Mouse (Mus musculus) forebrain, postnatal 0 days (tissue): ENCODE data around the gene Nuak1. TPM values are rescaled to one million over a fixed set of nuclear protein-coding genes. Genes with fewer than 3 reads are reported as not detected.
A peak's percentile ranks its signal among the peaks of the same experiment; 100 is the strongest.

Experiments used
- ATAC-seq: fragments of 200-750 bp; cut with Nextera tagmentation; 2 replicates; pipeline ENCODE4 v1.8.0; 2017; ENCODE audit warnings: mild to moderate bottlenecking, moderate library complexity
- DNase-seq: peaks from one replicate; pipeline ENCODE4 v3.0.0-alpha.2; 2015
- H3K27ac ChIP-seq: fragments of 300-500 bp; sonication (generic); 2 replicates; pipeline ENCODE4 v1.5.1; 2014; ENCODE audit warnings: low read depth, mild to moderate bottlenecking, antibody characterized with exemption, low read length, moderate library complexity, mixed read lengths
- H3K27me3 ChIP-seq: fragments of 300-500 bp; sonication (generic); 2 replicates; pipeline ENCODE4 v1.6.1; 2014; ENCODE audit warnings: mild to moderate bottlenecking, low read length, mixed read lengths; ENCODE audit not compliant: insufficient read depth
- H3K36me3 ChIP-seq: fragments of 300-500 bp; sonication (generic); 2 replicates; pipeline ENCODE4 v1.6.1; 2014; ENCODE audit warnings: mild to moderate bottlenecking, moderate library complexity; ENCODE audit not compliant: insufficient read depth
- H3K4me1 ChIP-seq: fragments of 300-500 bp; sonication (generic); 2 replicates; pipeline ENCODE4 v1.6.1; 2014; ENCODE audit warnings: antibody characterized with exemption; ENCODE audit not compliant: insufficient read depth
- H3K4me2 ChIP-seq: fragments of 300-500 bp; sonication (generic); 2 replicates; pipeline ENCODE4 v1.6.1; 2014; ENCODE audit warnings: low read depth, mild to moderate bottlenecking, moderate library complexity
- H3K4me3 ChIP-seq: fragments of 300-500 bp; sonication (generic); 2 replicates; pipeline ENCODE4 v1.5.1; 2014; ENCODE audit warnings: low read depth, low read length, mixed read lengths
- H3K9ac ChIP-seq: fragments of 300-500 bp; sonication (generic); 2 replicates; pipeline ENCODE4 v1.6.1; 2014; ENCODE audit warnings: mild to moderate bottlenecking
- H3K9me3 ChIP-seq: fragments of 300-500 bp; sonication (generic); 2 replicates; pipeline ENCODE4 v1.6.1; 2016; ENCODE audit warnings: low read length
- CTCF ChIP-seq: sonication (generic); IDR thresholded peaks from 2 replicates; pipeline ENCODE4 v1.5.1; 2016; ENCODE audit warnings: antibody characterized with exemption, control low read depth, low read depth
- whole genome bisulfite sequencing: fragments of 180-500 bp; shearing (Covaris S2); extraction: QIAGEN DNeasy Blood & Tissue Kit; methylation state at CpG from one replicate; pipeline ENCODE4 v1.1.7; 2014; 5-methylcytosine and 5-hydroxymethylcytosine counted together
- polyA plus RNA-seq: library from polyadenylated mRNA; unstranded; fragments of >200 nt; fragmentation: Nextera tagmentation; extraction: Ambion mirVana; gene quantifications from 2 replicates; pipeline ENCODE4 v1.2.1, GENCODE M21; 2015
- total RNA-seq: library from RNA; depleted of rRNA; stranded (reverse); fragments of >200 nt; gene quantifications from 2 replicates; pipeline ENCODE4 v1.2.3, GENCODE M21; 2014

The Nuak1 gene
- total and polyA plus RNA-seq, 2 experiments from 2014 or later, result 3.7 to 28.7 TPM

GRCm38 (mm10) chr10:84373476-84373875, 66.9 kb downstream of the Nuak1 start:
- Histone ChIP-seq H3K4me3 (no peak overlapping the region), H3K4me2 (no peak overlapping the region), H3K9me3 (no peaks in the 10 kb centered on the region), H3K9ac (no peak overlapping the region), H3K36me3 (peaks cover 33% of the 10 kb centered on the region), H3K4me1 (peaks cover 10% of the 10 kb centered on the region), H3K27ac (no peak overlapping the region), H3K27me3 (no peaks in the 10 kb centered on the region)
- DNase-seq (no peak), ATAC-seq (no peak)
- 81% methylated on average over 2 of the region's 2 CpGs for WGBS
- TF ChIP-seq CTCF, result no peak

- H3K4me2 ChIP-seq, result peak overlapping the region; percentile 27
- DNase-seq, result peak; percentile 61
- H3K4me1 ChIP-seq, result peaks cover 10% of the 10 kb centered on the region
- no peaks in the 10 kb centered on the region for H3K27me3 ChIP-seq
- 30% methylated on average over 18 of the region's 18 CpGs for WGBS
- ATAC-seq, result peak; percentile 91
- H3K4me3 ChIP-seq, result no peak overlapping the region
- H3K27ac ChIP-seq, result peak overlapping the region; percentile 52
- H3K9ac ChIP-seq, result 0 out of 2 replicates have a peak overlapping the region, but pooled peaks have one; percentile 19
- TF ChIP-seq CTCF, result no peak
- peaks cover 26% of the 10 kb centered on the region for H3K36me3 ChIP-seq
- H3K9me3 ChIP-seq, result no peaks in the 10 kb centered on the region
These were observed 68.0 kb downstream of the Nuak1 start for GRCm38 (mm10) chr10:84372161-84373095.

GRCm38 (mm10) chr10:84371681-84372160, 68.7 kb downstream of the Nuak1 start:
- TF ChIP-seq CTCF, result no peak
- peak overlapping the region; percentile 52 for H3K27ac ChIP-seq
- peak; percentile 38 for ATAC-seq
- peaks cover 10% of the 10 kb centered on the region for H3K4me1 ChIP-seq
- H3K9me3 ChIP-seq, result no peaks in the 10 kb centered on the region
- peaks cover 24% of the 10 kb centered on the region for H3K36me3 ChIP-seq
- H3K9ac ChIP-seq, result no peak overlapping the region
- 31% methylated on average over 10 of the region's 10 CpGs for WGBS
- no peaks in the 10 kb centered on the region for H3K27me3 ChIP-seq
- DNase-seq, result no peak
- H3K4me2 ChIP-seq, result peak overlapping the region; percentile 27; the same call in 1 of the 2 replicates
- H3K4me3 ChIP-seq, result no peak overlapping the region

- 53% methylated on average over 4 of the region's 4 CpGs for WGBS
- Histone ChIP-seq H3K4me2 (no peak overlapping the region), H3K9me3 (no peaks in the 10 kb centered on the region)
These were observed 69.2 kb downstream of the Nuak1 start for GRCm38 (mm10) chr10:84371230-84371629.

GRCm38 (mm10) chr10:84369646-84370314, 70.6 kb downstream of the Nuak1 start:
- ATAC-seq, result no peak

More at GRCm38 (mm10) chr10:84371230-84371629, 69.2 kb downstream of the Nuak1 start:
- no peaks in the 10 kb centered on the region for H3K27me3 ChIP-seq
- no peak overlapping the region for H3K4me3 ChIP-seq
- no peak overlapping the region for H3K9ac ChIP-seq
- H3K4me1 ChIP-seq, result peaks cover 10% of the 10 kb centered on the region
- no peak overlapping the region for H3K27ac ChIP-seq
- no peak for ATAC-seq
- H3K36me3 ChIP-seq, result peaks cover 24% of the 10 kb centered on the region
- DNase-seq, result no peak
- no peak for TF ChIP-seq CTCF

GRCm38 (mm10) chr10:84368185-84368584, 72.2 kb downstream of the Nuak1 start:
- no peak overlapping the region for H3K27ac ChIP-seq
- peaks cover 8% of the 10 kb centered on the region; the same call in 1 of the 2 replicates for H3K36me3 ChIP-seq
- 97% methylated on average over 3 of the region's 3 CpGs for WGBS
- H3K9me3 ChIP-seq, result no peaks in the 10 kb centered on the region
- H3K27me3 ChIP-seq, result no peaks in the 10 kb centered on the region
- ATAC-seq (no peak), DNase-seq (no peak)
- peaks cover 10% of the 10 kb centered on the region for H3K4me1 ChIP-seq
- TF ChIP-seq CTCF, result no peak
- H3K4me3 ChIP-seq, result no peak overlapping the region
- H3K4me2 ChIP-seq, result no peak overlapping the region
- no peak overlapping the region for H3K9ac ChIP-seq

More at GRCm38 (mm10) chr10:84369646-84370314, 70.6 kb downstream of the Nuak1 start:
- no peak overlapping the region for H3K9ac ChIP-seq
- H3K4me3 ChIP-seq, result no peak overlapping the region
- no peak for DNase-seq
- WGBS, result 94% methylated on average over 11 of the region's 11 CpGs
- H3K9me3 ChIP-seq, result no peaks in the 10 kb centered on the region
- H3K36me3 ChIP-seq, result peaks cover 20% of the 10 kb centered on the region
- H3K27ac ChIP-seq, result no peak overlapping the region
- no peak for TF ChIP-seq CTCF
- H3K27me3 ChIP-seq, result no peaks in the 10 kb centered on the region
- no peak overlapping the region for H3K4me2 ChIP-seq
- peaks cover 10% of the 10 kb centered on the region for H3K4me1 ChIP-seq
